Mouse (Mus musculus) central nervous system, embryonic 14 days (tissue): Measurements from ENCODE around the gene U2af1l4. TPM values are rescaled to one million over a fixed set of nuclear protein-coding genes. Genes with fewer than 3 reads are reported as not detected.

Source experiments
- polyA plus RNA-seq: library from polyadenylated mRNA; depleted of rRNA; stranded (reverse); fragments of >200 nt; gene quantifications from 2 replicates; pipeline ENCODE4 v1.2.3, GENCODE M21; 2012; rRNA removed

Gene U2af1l4
- 90.6 and 105 TPM in 2 replicates for polyA plus RNA-seq

GRCm38 (mm10) chr7:30563117-30563905, at the start of gene U2af1l4, which contains the start of the genes Gm49396 and Psenen:
U2af1l4 (plus strand) TSS chr7:30563301.
Gm49396 (plus strand) TSS chr7:30563344.
Psenen (minus strand) TSS chr7:30563627.

GRCm38 (mm10) chr7:30534633-30535577, 28.2 kb upstream of the U2af1l4 start, which contains the start of gene Arhgap33:
Arhgap33 (minus strand) TSS chr7:30535060.

GRCm38 (mm10) chr7:30552102-30553020, 10.7 kb upstream of the U2af1l4 start, which contains the start of the genes Hspb6 and Proser3:
Hspb6 (plus strand) TSS chr7:30552178.
Proser3 (minus strand) TSS chr7:30552299.

GRCm38 (mm10) chr7:30559443-30559954, 3.6 kb upstream of the U2af1l4 start, which contains the start of gene Lin37:
Lin37 (minus strand) TSS chr7:30559838.

GRCm38 (mm10) chr7:30564970-30565571, 2.0 kb downstream of the U2af1l4 start, which contains the start of gene Igflr1:
Igflr1 (plus strand) TSS chr7:30565427.

GRCm38 (mm10) chr7:30588676-30589434, 25.8 kb downstream of the U2af1l4 start, which contains the start of gene Kmt2b:
Kmt2b (minus strand) TSS chr7:30588726.

GRCm38 (mm10) chr7:30598786-30599185, 35.7 kb downstream of the U2af1l4 start, which contains the start of gene Zbtb32:
Zbtb32 (minus strand) TSS chr7:30598909.

GRCm38 (mm10) chr7:30612654-30613402, 49.7 kb downstream of the U2af1l4 start, which contains the start of gene Upk1a:
Upk1a (minus strand) TSS chr7:30612847.

Other genes with a start within 250 kb of the U2af1l4 start
- 31.1 and 59.8 TPM in 2 replicates for gene Syne4, start 248.5 kb upstream of the U2af1l4 start, polyA plus RNA-seq
- gene E130208F15Rik, start 241.6 kb upstream of the U2af1l4 start, polyA plus RNA-seq: 0.53 and 0.69 TPM in 2 replicates
- 21.2 and 23.7 TPM in 2 replicates for gene Sdhaf1, start 239.4 kb upstream of the U2af1l4 start, polyA plus RNA-seq
- 21.5 and 22.5 TPM in 2 replicates for gene Lrfn3, start 200.5 kb upstream of the U2af1l4 start, polyA plus RNA-seq
- 28.6 and 28.9 TPM in 2 replicates for gene Tyrobp, start 149.5 kb upstream of the U2af1l4 start, polyA plus RNA-seq
- gene Hcst, start 143.4 kb upstream of the U2af1l4 start, polyA plus RNA-seq: 0.79 and 0.81 TPM in 2 replicates
- 2.7 TPM in 2 replicates for gene Nfkbid, start 141.6 kb upstream of the U2af1l4 start, polyA plus RNA-seq
- 419 and 440 TPM in 2 replicates for gene Aplp1, start 117.8 kb upstream of the U2af1l4 start, polyA plus RNA-seq
- gene Kirrel2, start 105.6 kb upstream of the U2af1l4 start, polyA plus RNA-seq: 1.2 and 1.9 TPM in 2 replicates
- 1.2 and 2.2 TPM in 2 replicates for gene Nphs1, start 105.0 kb upstream of the U2af1l4 start, polyA plus RNA-seq
- gene Prodh2, start 69.7 kb upstream of the U2af1l4 start, polyA plus RNA-seq: not detected in 2 replicates
- 224 and 228 TPM in 2 replicates for gene Arhgap33, start 28.2 kb upstream of the U2af1l4 start, polyA plus RNA-seq
- 7.7 and 8.1 TPM in 2 replicates for gene Hspb6, start 11.1 kb upstream of the U2af1l4 start, polyA plus RNA-seq
- 24.6 and 24.9 TPM in 2 replicates for gene Proser3, start 11.0 kb upstream of the U2af1l4 start, polyA plus RNA-seq
- 51.4 and 53.4 TPM in 2 replicates for gene Lin37, start 3.5 kb upstream of the U2af1l4 start, polyA plus RNA-seq
- gene Gm49396, start within 50 bp of the U2af1l4 start, polyA plus RNA-seq: 6.8 and 8.1 TPM in 2 replicates
- gene Psenen, start 326 bp downstream of the U2af1l4 start, polyA plus RNA-seq: 130 and 143 TPM in 2 replicates
- 7.5 and 8.5 TPM in 2 replicates for gene Igflr1, start 2.1 kb downstream of the U2af1l4 start, polyA plus RNA-seq
- gene Kmt2b, start 25.4 kb downstream of the U2af1l4 start, polyA plus RNA-seq: 69.9 and 74.4 TPM in 2 replicates
- gene Zbtb32, start 35.6 kb downstream of the U2af1l4 start, polyA plus RNA-seq: 0.18 and 0.21 TPM in 2 replicates
- gene Upk1a, start 49.5 kb downstream of the U2af1l4 start, polyA plus RNA-seq: 2.3 and 2.6 TPM in 2 replicates
- gene Cox6b1, start 62.9 kb downstream of the U2af1l4 start, polyA plus RNA-seq: 788 and 848 TPM in 2 replicates
- gene Etv2, start 72.6 kb downstream of the U2af1l4 start, polyA plus RNA-seq: not detected in 2 replicates
- gene Rbm42, start 87.0 kb downstream of the U2af1l4 start, polyA plus RNA-seq: 91.4 and 95.2 TPM in 2 replicates
- 35.7 and 41.2 TPM in 2 replicates for gene Haus5, start 101.7 kb downstream of the U2af1l4 start, polyA plus RNA-seq
- gene Pmis2, start 108.3 kb downstream of the U2af1l4 start, polyA plus RNA-seq: not detected in 2 replicates
- not detected in 2 replicates for gene 2200002J24Rik, start 135.6 kb downstream of the U2af1l4 start, polyA plus RNA-seq
- gene Atp4a, start 148.9 kb downstream of the U2af1l4 start, polyA plus RNA-seq: 1.4 and 1.6 TPM in 2 replicates
- gene Tmem147, start 166.2 kb downstream of the U2af1l4 start, polyA plus RNA-seq: 182 and 186 TPM in 2 replicates
- 0.09 and 0.11 TPM in 2 replicates for gene Gapdhs, start 180.4 kb downstream of the U2af1l4 start, polyA plus RNA-seq
- gene Sbsn, start 188.2 kb downstream of the U2af1l4 start, polyA plus RNA-seq: 5.6 and 7.5 TPM in 2 replicates
- gene Dmkn, start 200.5 kb downstream of the U2af1l4 start, polyA plus RNA-seq: 0.93 and 11.3 TPM in 2 replicates
- 0.44 and 18.8 TPM in 2 replicates for gene Krtdap, start 224.6 kb downstream of the U2af1l4 start, polyA plus RNA-seq